22 mouse cellular contexts compared by ENCODE assay signal in genomic region chr5:99502681-99503080, GRCm38 (mm10).
A peak's percentile ranks its signal among the peaks of the same experiment; 100 is the strongest.
DNase-seq lines count a peak whose midpoint lies in the region; ATAC-seq and TF ChIP-seq lines count a peak whose summit lies in the region.
"Had no signal": no experiment of that assay in that cellular context is flagged by ENCODE, and none has a peak within 500 bp of the region (broad histone marks: within the 10 kb centered on the region; RNA-seq: fewer than 3 reads in every experiment).

No protein-coding gene starts in this region.

- H3K4me1 ChIP-seq in testis, adult 2 months (ENCODE audit: control insufficient read depth, insufficient read depth, low read length): peaks cover 5% of the 10 kb centered on the region; the same call in 1 of the 2 replicates
- peaks cover 11% of the 10 kb centered on the region for H3K4me1 ChIP-seq in forebrain, embryonic 10.5 days
- peaks cover 7% of the 10 kb centered on the region for H3K4me1 ChIP-seq in limb, embryonic 10.5 days
- H3K4me1 ChIP-seq: embryonic facial prominence, embryonic 13.5 days; embryonic facial prominence, embryonic 15.5 days had no signal

- H3K9me3 ChIP-seq in forebrain, embryonic 10.5 days: no peaks in the 10 kb centered on the region
- H3K9me3 ChIP-seq in limb, embryonic 10.5 days (replicated peaks): no peaks in the 10 kb centered on the region
- H3K9me3 ChIP-seq: embryonic facial prominence, embryonic 13.5 days; embryonic facial prominence, embryonic 15.5 days; forebrain, embryonic 13.5 days; forebrain, embryonic 15.5 days had no signal

- H3K36me3 ChIP-seq in testis, adult 2 months (ENCODE audit: control insufficient read depth, insufficient read depth, low read length): no peaks in the 10 kb centered on the region
- no peaks in the 10 kb centered on the region for H3K36me3 ChIP-seq in forebrain, embryonic 10.5 days (replicated peaks)
- no peaks in the 10 kb centered on the region for H3K36me3 ChIP-seq in limb, embryonic 10.5 days
- H3K36me3 ChIP-seq: embryonic facial prominence, embryonic 13.5 days; embryonic facial prominence, embryonic 15.5 days; forebrain, embryonic 15.5 days had no signal

- H3K4me3 ChIP-seq in testis, adult 2 months (ENCODE audit: control insufficient read depth, low read depth, low read length): peak overlapping the region; percentile 39
- H3K4me3 ChIP-seq in forebrain, embryonic 10.5 days: no peak overlapping the region
- no peak overlapping the region for H3K4me3 ChIP-seq in limb, embryonic 10.5 days
- H3K4me3 ChIP-seq: embryonic facial prominence, embryonic 13.5 days; embryonic facial prominence, embryonic 15.5 days; erythroblast, embryonic 14.5 days; forebrain, embryonic 13.5 days; forebrain, embryonic 15.5 days had no signal

- DNase-seq in testis, postnatal 14 days (ENCODE audit: low spot score): no peak
- DNase-seq in c-Kit-positive CD71-positive TER-119-positive erythroid progenitor cells, embryonic 14.5 days (ENCODE audit: low spot score): no peak
- DNase-seq in forebrain, embryonic 10.5 days (ENCODE audit: extremely low spot score, low spot score): no peak
- no peak for DNase-seq in limb, embryonic 10.5 days (ENCODE audit: low spot score)
- DNase-seq: adrenal gland, adult 2 months; adrenal gland, postnatal 10 days; adrenal gland, postnatal 25 days; cerebellum, adult 11-12 months; cerebellum, adult 2 months; cerebellum, adult 9-10 months; cerebellum, postnatal 10 days; cerebellum, postnatal 25 days; embryo, embryonic 11 days; forebrain, postnatal 0 days had no signal

- no peak overlapping the region for H3K27ac ChIP-seq in testis, adult 2 months (ENCODE audit: control insufficient read depth, insufficient read depth, low read depth, low read length)
- H3K27ac ChIP-seq in forebrain, embryonic 10.5 days: no peak overlapping the region
- H3K27ac ChIP-seq in limb, embryonic 10.5 days: no peak overlapping the region
- H3K27ac ChIP-seq: embryonic facial prominence, embryonic 13.5 days; embryonic facial prominence, embryonic 15.5 days; forebrain, embryonic 13.5 days had no signal

- no peak for TF ChIP-seq CTCF in testis, adult 2 months (IDR thresholded peaks at IDR 0.05; ENCODE audit: control insufficient read depth, insufficient read depth, insufficient replicate concordance, low read depth, low read length)

- H3K27me3 ChIP-seq in testis, adult 2 months (ENCODE audit: control insufficient read depth, insufficient read depth, low read length): no peaks in the 10 kb centered on the region
- H3K27me3 ChIP-seq in forebrain, embryonic 10.5 days (ENCODE audit: poor library complexity, severe bottlenecking): no peaks in the 10 kb centered on the region
- no peaks in the 10 kb centered on the region for H3K27me3 ChIP-seq in limb, embryonic 10.5 days (ENCODE audit: low read depth, poor library complexity, severe bottlenecking)
- H3K27me3 ChIP-seq: embryonic facial prominence, embryonic 13.5 days; embryonic facial prominence, embryonic 15.5 days; forebrain, embryonic 13.5 days; forebrain, embryonic 15.5 days had no signal

- peak; percentile 92 for ATAC-seq in granulocyte monocyte progenitor cell, adult 5-6 weeks (replicated peaks; ENCODE audit: poor library complexity, severe bottlenecking)
- peak; percentile 91 for ATAC-seq in megakaryocyte progenitor cell, adult 5-6 weeks (replicated peaks; ENCODE audit: poor library complexity)
- ATAC-seq: forebrain, embryonic 13.5 days; forebrain, embryonic 15.5 days; forebrain, postnatal 0 days had no signal

- no peak for TF ChIP-seq POLR2A in testis, adult 2 months (IDR thresholded peaks at IDR 0.05; ENCODE audit: control insufficient read depth, low read depth, low read length)

- 91% methylated on average over 9 of the region's 9 CpGs for WGBS in forebrain, embryonic 10.5 days
- WGBS in limb, embryonic 10.5 days: 90% methylated on average over 9 of the region's 9 CpGs
